Mouse (Mus musculus) ES-E14 (cell line): ENCODE results near the gene Ica1l.

Experiments used
- CHD2 ChIP-seq: IDR thresholded peaks from 2 replicates; pipeline ENCODE4 v1.6.1; 2014; ENCODE audit warnings: mild to moderate bottlenecking, low read depth, low read length, inconsistent platforms
- HCFC1 ChIP-seq: IDR thresholded peaks from 2 replicates; pipeline ENCODE4 v1.6.1; 2012; ENCODE audit warnings: low read length, inconsistent platforms, borderline replicate concordance; ENCODE audit not compliant: insufficient read depth
- MAFK ChIP-seq: IDR thresholded peaks from 2 replicates; pipeline ENCODE4 v1.6.1; 2014; ENCODE audit warnings: mild to moderate bottlenecking, low read depth, low read length, inconsistent platforms; ENCODE audit not compliant: insufficient read depth
- ZNF384 ChIP-seq: IDR thresholded peaks from 2 replicates; pipeline ENCODE4 v1.6.1; 2012; ENCODE audit warnings: low read depth, low read length, inconsistent platforms

- TF ChIP-seq HCFC1 (no peak), MAFK (no peak), ZNF384 (no peak), CHD2 (no peak)
Observed at GRCm38 (mm10) chr1:60042398-60042795, 587 bp downstream of the Ica1l start.
